16 mouse cellular contexts compared by ENCODE assay signal in the genomic region with DNA sequence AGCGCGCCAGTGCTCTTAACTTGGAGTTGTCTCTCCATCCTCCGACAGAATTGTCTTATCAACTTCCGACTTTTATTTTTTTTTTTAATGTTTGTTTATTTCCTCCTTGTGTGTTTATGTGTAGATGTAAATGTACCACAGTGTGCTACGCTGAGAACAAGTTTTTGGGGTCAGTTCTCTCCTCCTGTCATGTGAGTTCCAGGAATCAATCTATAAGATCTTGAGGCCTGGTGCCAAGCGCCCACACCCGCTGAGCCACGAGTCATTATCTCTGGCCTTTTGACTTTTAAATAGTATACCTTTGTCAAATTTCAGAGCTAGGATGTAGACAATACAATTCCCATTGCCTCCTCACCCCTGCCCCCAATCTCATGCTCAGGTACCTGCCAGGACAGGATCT. TPM values are rescaled to one million over a fixed set of nuclear protein-coding genes. Genes with fewer than 3 reads are reported as not detected.
DNase-seq lines count a peak whose midpoint lies in the region; ATAC-seq and TF ChIP-seq lines count a peak whose summit lies in the region.
"Had no signal": no experiment of that assay in that cellular context is flagged by ENCODE, and none has a peak within 500 bp of the region (broad histone marks: within the 10 kb centered on the region; RNA-seq: fewer than 3 reads in every experiment).

No protein-coding gene starts in this region.

- no peaks in the 10 kb centered on the region for H3K36me3 ChIP-seq in intestine, embryonic 14.5 days (ENCODE audit: control insufficient read depth, insufficient read depth, low read length)
- no peaks in the 10 kb centered on the region for H3K36me3 ChIP-seq in intestine, embryonic 15.5 days
- no peaks in the 10 kb centered on the region for H3K36me3 ChIP-seq in liver, adult 2 months (ENCODE audit: control insufficient read depth, insufficient read depth, low read length)
- no peaks in the 10 kb centered on the region for H3K36me3 ChIP-seq in midbrain, embryonic 15.5 days (replicated peaks)
- H3K36me3 ChIP-seq: embryonic facial prominence, embryonic 13.5 days; lung, embryonic 15.5 days had no signal

- 79% methylated on average over 8 of the region's 8 CpGs for WGBS in intestine, embryonic 14.5 days
- 83% methylated on average over 8 of the region's 8 CpGs for WGBS in intestine, embryonic 15.5 days
- 49% methylated on average over 8 of the region's 8 CpGs for WGBS in liver, adult 2 months
- WGBS in midbrain, embryonic 15.5 days: 84% methylated on average over 8 of the region's 8 CpGs

- no peaks in the 10 kb centered on the region for H3K9me3 ChIP-seq in intestine, embryonic 14.5 days (ENCODE audit: control insufficient read depth, low read length)
- H3K9me3 ChIP-seq in intestine, embryonic 15.5 days: no peaks in the 10 kb centered on the region
- H3K9me3 ChIP-seq in midbrain, embryonic 15.5 days: no peaks in the 10 kb centered on the region
- H3K9me3 ChIP-seq: embryonic facial prominence, embryonic 13.5 days; lung, embryonic 15.5 days had no signal

- H3K4me2 ChIP-seq in intestine, embryonic 14.5 days (ENCODE audit: low read length): no peak overlapping the region
- no peak overlapping the region for H3K4me2 ChIP-seq in intestine, embryonic 15.5 days (replicated peaks)
- H3K4me2 ChIP-seq in midbrain, embryonic 15.5 days: no peak overlapping the region
- H3K4me2 ChIP-seq: embryonic facial prominence, embryonic 13.5 days; lung, embryonic 15.5 days had no signal

- H3K27ac ChIP-seq in gastrocnemius, adult 2 months: peak overlapping the region; percentile 70
- H3K27ac ChIP-seq in intestine, embryonic 14.5 days (ENCODE audit: low read depth): 0 out of 2 replicates have a peak overlapping the region, but pooled peaks have one; percentile 43
- H3K27ac ChIP-seq in intestine, embryonic 15.5 days: no peak overlapping the region
- 0 out of 2 replicates have a peak overlapping the region, but pooled peaks have one; percentile 24 for H3K27ac ChIP-seq in liver, adult 2 months (replicated peaks; ENCODE audit: insufficient read depth, low read depth, low read length)
- peak overlapping the region; percentile 71 for H3K27ac ChIP-seq in midbrain, embryonic 15.5 days
- H3K27ac ChIP-seq: embryonic facial prominence, embryonic 13.5 days had no signal

- no peaks in the 10 kb centered on the region for H3K4me1 ChIP-seq in intestine, embryonic 14.5 days (replicated peaks; ENCODE audit: control insufficient read depth, insufficient read depth, low read length)
- H3K4me1 ChIP-seq in intestine, embryonic 15.5 days (replicated peaks): no peaks in the 10 kb centered on the region
- H3K4me1 ChIP-seq in liver, adult 2 months (ENCODE audit: control insufficient read depth, insufficient read depth, low read length): peaks cover 18% of the 10 kb centered on the region
- H3K4me1 ChIP-seq in midbrain, embryonic 15.5 days: peaks cover 11% of the 10 kb centered on the region

- no peak for TF ChIP-seq CTCF in gastrocnemius, adult 2 months (IDR thresholded peaks at IDR 0.05)
- no peak for TF ChIP-seq CTCF in liver, adult 2 months (IDR thresholded peaks at IDR 0.05; ENCODE audit: low read depth, low read length)

- no peak for ATAC-seq in intestine, embryonic 14.5 days (replicated peaks; ENCODE audit: low FRiP score, low TSS enrichment, low read depth)
- ATAC-seq in intestine, embryonic 15.5 days: no peak
- no peak for ATAC-seq in midbrain, embryonic 15.5 days (replicated peaks)

- no peak for TF ChIP-seq POLR2A in liver, adult 2 months (IDR thresholded peaks at IDR 0.05; ENCODE audit: extremely low read depth, insufficient read depth, low read length)

- H3K27me3 ChIP-seq in intestine, embryonic 14.5 days (replicated peaks; ENCODE audit: control insufficient read depth, insufficient read depth, low read length): no peaks in the 10 kb centered on the region
- no peaks in the 10 kb centered on the region for H3K27me3 ChIP-seq in intestine, embryonic 15.5 days (replicated peaks)
- H3K27me3 ChIP-seq in liver, adult 2 months (ENCODE audit: control insufficient read depth, insufficient read depth, low read length): no peaks in the 10 kb centered on the region
- no peaks in the 10 kb centered on the region for H3K27me3 ChIP-seq in midbrain, embryonic 15.5 days (replicated peaks)
- H3K27me3 ChIP-seq: embryonic facial prominence, embryonic 13.5 days; lung, embryonic 15.5 days had no signal

- peaks cover 36% of the 10 kb centered on the region for H3K79me2 ChIP-seq in liver, adult 2 months (ENCODE audit: control insufficient read depth, insufficient read depth, low read length)

- H3K4me3 ChIP-seq in gastrocnemius, adult 2 months: no peak overlapping the region
- H3K4me3 ChIP-seq in intestine, embryonic 14.5 days (ENCODE audit: low read depth, low read length): no peak overlapping the region
- H3K4me3 ChIP-seq in intestine, embryonic 15.5 days (replicated peaks): no peak overlapping the region
- H3K4me3 ChIP-seq in liver, adult 2 months (ENCODE audit: insufficient read depth, low read depth, low read length): no peak overlapping the region
- no peak overlapping the region for H3K4me3 ChIP-seq in midbrain, embryonic 15.5 days
- H3K4me3 ChIP-seq: embryonic facial prominence, embryonic 13.5 days; lung, embryonic 15.5 days had no signal

- intact Hi-C loops in gastrocnemius, adult 2 months (cut with DNase I): no loop called here

- no peak overlapping the region for H3K9ac ChIP-seq in intestine, embryonic 14.5 days (ENCODE audit: low read length)
- H3K9ac ChIP-seq in intestine, embryonic 15.5 days: no peak overlapping the region
- peak overlapping the region; percentile 33; the same call in 1 of the 2 replicates for H3K9ac ChIP-seq in liver, adult 2 months (ENCODE audit: low read depth, low read length)
- H3K9ac ChIP-seq in midbrain, embryonic 15.5 days: no peak overlapping the region
- H3K9ac ChIP-seq: embryonic facial prominence, embryonic 13.5 days; lung, embryonic 15.5 days had no signal

- no peak for DNase-seq in gastrocnemius, adult 2 months
- no peak for DNase-seq in gastrocnemius, adult 18-20 months (ENCODE audit: low spot score)
- peak; percentile 32 for DNase-seq in intestine, embryonic 14.5 days (ENCODE audit: low spot score)
- DNase-seq in liver, adult 2 months (ENCODE audit: extremely low read depth, low read depth, low spot score): no peak
- no peak for DNase-seq in spleen, postnatal 4 days (ENCODE audit: low spot score in 2 of 2)
- no peak for DNase-seq in adrenal gland, postnatal 4 days (ENCODE audit: low spot score in 2 of 2)
- DNase-seq: adrenal gland, postnatal 36 days; cerebellum, adult 9-11 months; spleen, adult 18-20 months; thymus, postnatal 4 days had no signal

RNA-seq across cellular contexts. Expression of a gene that starts 28.9 kb away (rescaled TPM):
- 10 to 100 TPM; 65.7 to 70.4 TPM for total RNA-seq in gastrocnemius, adult 2 months (2021)
- total RNA-seq in gastrocnemius, adult 18-20 months (2021): 10 to 100 TPM; 61.9 to 63.8 TPM
- polyA plus RNA-seq in intestine, embryonic 14.5 days (2014; fragmentation: Nextera tagmentation; extraction: Ambion mirVana): 5.3 and 7.3 TPM in 2 replicates
- 3.7 and 4.3 TPM in 2 replicates for polyA plus RNA-seq in intestine, embryonic 15.5 days (2015; fragmentation: Nextera tagmentation; extraction: Ambion mirVana)
- 56.0 and 57.4 TPM in 2 replicates for total RNA-seq in liver, adult 2 months (2014; rRNA removed)
- polyA plus RNA-seq in liver, adult 2 months (2012; rRNA removed): 14.1 and 15.6 TPM in 2 replicates
- 6.5 and 6.7 TPM in 2 replicates for polyA plus RNA-seq in midbrain, embryonic 15.5 days (2015; fragmentation: Nextera tagmentation; extraction: Ambion mirVana)
- 10 to 100 TPM; 68.5 to 76.6 TPM for total RNA-seq in adrenal gland, postnatal 4 days (2021)

RNA-seq across cellular contexts. Expression of a gene that starts 56.3 kb away (rescaled TPM):
- not detected for total RNA-seq in gastrocnemius, adult 2 months (2021)
- not detected for total RNA-seq in gastrocnemius, adult 18-20 months (2021)
- 0.34 and 0.40 TPM in 2 replicates for polyA plus RNA-seq in intestine, embryonic 14.5 days (2014; fragmentation: Nextera tagmentation; extraction: Ambion mirVana)
- polyA plus RNA-seq in intestine, embryonic 15.5 days (2015; fragmentation: Nextera tagmentation; extraction: Ambion mirVana): 0.11 and 0.29 TPM in 2 replicates
- 0.09 TPM in 1 of 2 replicates, not detected in the other for total RNA-seq in liver, adult 2 months (2014; rRNA removed)
- polyA plus RNA-seq in liver, adult 2 months (2012; rRNA removed): not detected in 2 replicates
- 0.60 and 0.65 TPM in 2 replicates for polyA plus RNA-seq in midbrain, embryonic 15.5 days (2015; fragmentation: Nextera tagmentation; extraction: Ambion mirVana)
- total RNA-seq in adrenal gland, postnatal 4 days (2021): not detected
- total RNA-seq: adrenal gland, postnatal 36 days; left cerebral cortex, postnatal 10 days had no signal
- polyA plus RNA-seq: large intestine, adult 2 months had no signal
